Mouse (Mus musculus): Measurements from ENCODE around the gene Lmtk3.

The Lmtk3 gene

DNA sequence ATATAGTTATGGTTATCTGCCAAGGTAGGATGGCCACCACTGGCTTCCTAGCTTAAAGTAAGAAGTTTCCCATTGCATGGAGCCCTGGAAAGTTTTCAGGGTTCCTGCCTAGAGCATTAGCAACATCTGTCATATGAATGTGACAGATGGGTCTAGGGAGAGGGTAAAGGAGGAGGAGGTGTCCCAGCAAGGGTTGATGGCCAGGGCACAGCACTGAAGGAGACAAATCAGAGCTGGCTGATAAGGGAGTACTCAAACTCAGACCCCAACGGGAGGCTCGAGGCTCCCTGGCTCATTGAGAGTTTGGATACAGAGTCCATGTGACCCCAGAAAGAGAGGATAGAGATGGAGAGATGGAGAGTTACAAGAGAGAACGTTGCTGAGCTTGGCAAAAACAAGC is 67.1 kb downstream of the Lmtk3 start:
- no peak for DNase-seq (ENCODE audit: extremely low read depth, low read depth, low spot score)

- DNase-seq (ENCODE audit: extremely low read depth, low read depth, low spot score) = no peak
These were observed 69.6 kb downstream of the Lmtk3 start for GRCm38 (mm10) chr7:45853089-45853488.
